Mouse (Mus musculus): Measurements from ENCODE around the gene 1700088E04Rik.

The 1700088E04Rik gene

GRCm38 (mm10) chr15:79099456-79099855, 41.6 kb downstream of the 1700088E04Rik start:
- DNase-seq (ENCODE audit: low spot score in 2 of 2): no peak

DNA sequence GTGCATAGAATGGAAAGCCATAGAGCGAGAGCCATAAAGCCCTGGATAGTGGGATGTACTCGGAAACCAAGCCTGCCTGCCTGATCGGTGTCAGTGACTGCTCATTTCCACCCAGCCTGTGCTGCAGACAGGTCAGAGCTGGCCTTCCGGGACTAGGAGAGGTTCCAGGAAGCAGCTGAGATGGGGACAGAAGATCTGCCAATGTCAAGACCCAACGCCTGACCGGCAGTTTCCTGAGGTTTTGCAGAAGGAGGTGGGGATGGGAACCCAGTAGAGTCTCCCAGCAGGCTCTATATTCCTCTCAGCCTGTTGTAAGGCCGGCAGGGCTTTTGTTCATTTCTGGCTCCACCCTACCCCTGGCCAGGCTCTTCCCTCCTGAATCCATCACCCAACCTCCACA, 42.2 kb downstream of the 1700088E04Rik start:
- no peak for DNase-seq (ENCODE audit: low spot score in 2 of 2)

- no peak for DNase-seq (ENCODE audit: low spot score in 2 of 2)
These were observed 42.8 kb downstream of the 1700088E04Rik start for GRCm38 (mm10) chr15:79098220-79098619.

- DNase-seq (ENCODE audit: low spot score in 2 of 2): peak; percentile 11 to 42
These were observed 43.4 kb downstream of the 1700088E04Rik start for GRCm38 (mm10) chr15:79097611-79098025.

GRCm38 (mm10) chr15:79097135-79097534, 43.9 kb downstream of the 1700088E04Rik start:
- no peak for DNase-seq (ENCODE audit: low spot score in 2 of 2)

GRCm38 (mm10) chr15:79096556-79096955, 44.5 kb downstream of the 1700088E04Rik start:
- DNase-seq (ENCODE audit: low spot score in 2 of 2): no peak

- DNase-seq (ENCODE audit: low spot score in 2 of 2): no peak
These were observed 45.6 kb downstream of the 1700088E04Rik start for GRCm38 (mm10) chr15:79095483-79095882.

DNA sequence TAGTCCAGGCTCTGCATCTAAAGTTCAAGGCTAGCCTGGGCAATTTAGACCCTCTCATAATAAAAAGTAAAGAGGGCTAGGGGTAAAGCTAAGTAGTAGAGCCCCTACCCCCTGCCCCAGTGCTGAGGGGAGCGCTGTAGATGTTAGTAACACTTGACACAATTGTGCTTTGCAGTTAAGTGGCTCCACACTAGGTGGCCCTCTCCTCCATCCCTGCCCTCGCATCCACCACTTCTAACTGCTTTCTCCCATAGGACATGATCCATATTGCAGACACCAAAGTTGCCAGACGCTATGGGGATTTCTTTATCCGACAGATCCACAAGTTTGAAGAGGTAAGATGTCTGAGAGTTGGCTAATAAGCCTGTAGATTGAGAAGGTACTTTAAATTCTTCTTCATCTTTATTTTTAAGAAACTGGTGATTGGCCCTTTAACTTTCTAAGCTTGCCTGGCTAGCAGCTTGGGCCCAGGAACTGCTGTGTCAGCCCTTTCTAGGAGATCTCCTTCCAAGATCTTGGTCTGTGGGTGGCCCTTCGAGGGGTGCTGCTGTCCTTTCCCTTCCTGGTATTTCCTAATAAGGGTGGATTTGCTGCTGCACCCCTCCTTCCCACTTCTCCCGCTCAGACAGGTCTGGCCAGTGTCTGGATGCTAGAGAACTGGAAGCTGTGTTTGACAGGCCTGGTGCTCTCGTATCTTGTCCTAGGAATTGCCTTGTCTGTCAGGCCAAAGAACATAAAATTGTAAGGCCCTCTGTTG, 47.8 kb downstream of the 1700088E04Rik start:
- DNase-seq (ENCODE audit: low spot score in 2 of 2): peak in 1 of 2 experiments; percentile 55

GRCm38 (mm10) chr15:79092284-79092683, 48.8 kb downstream of the 1700088E04Rik start:
- no peak for DNase-seq (ENCODE audit: low spot score in 2 of 2)

DNA sequence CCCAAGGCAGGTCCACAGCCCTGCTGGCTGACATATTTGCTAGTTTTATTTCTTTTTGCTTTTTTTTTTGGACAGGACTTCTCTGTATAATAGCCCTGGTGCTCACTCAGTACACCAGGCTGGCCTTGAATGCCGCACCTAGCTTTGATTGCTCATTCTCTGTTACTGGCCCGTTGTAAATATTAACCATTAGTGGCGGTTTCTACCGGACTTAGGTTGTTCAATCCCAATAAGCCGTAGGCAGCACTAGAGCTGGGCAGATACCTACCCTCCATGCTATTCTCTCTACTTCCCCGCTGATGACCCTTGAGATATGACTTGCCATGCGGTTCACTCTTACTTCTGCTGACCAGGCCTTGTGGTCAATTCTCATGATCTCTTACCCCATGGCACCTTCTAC, 61.5 kb downstream of the 1700088E04Rik start:
- no peak for DNase-seq (ENCODE audit: low spot score in 2 of 2)

All from frontal cortex, postnatal 36 days (tissue).